Mouse (Mus musculus): ENCODE measurements around the gene Gins2.

DNA sequence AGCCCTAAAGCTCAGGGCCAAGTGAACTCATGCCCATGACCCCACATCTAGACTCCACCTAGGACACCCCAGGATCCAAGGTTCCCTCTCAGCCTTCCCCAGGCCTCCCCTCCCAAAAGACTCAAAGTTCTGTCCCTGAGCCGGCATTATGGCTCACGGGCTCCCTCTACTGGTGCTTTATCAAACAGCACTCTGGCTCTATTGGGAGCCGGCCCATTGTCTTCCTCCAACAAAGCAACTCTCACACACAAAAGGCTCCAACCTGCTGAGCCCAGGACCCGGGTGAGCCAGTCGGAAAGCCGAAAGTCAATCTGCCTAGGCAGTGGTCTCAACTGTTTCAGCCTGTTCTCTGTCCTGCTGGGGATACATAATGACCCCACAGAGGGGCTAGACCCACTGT lies 29.0 kb upstream of the Gins2 start:
- peak; percentile 95 for TF ChIP-seq CTCF (IDR thresholded peaks at IDR 0.05; ENCODE audit: low read depth)
- no peak for TF ChIP-seq EP300 (IDR thresholded peaks at IDR 0.05; ENCODE audit: low read depth)

Data from liver, embryonic 14.5 days (tissue).